Mouse (Mus musculus): ENCODE data around the gene Slc35f4. TPM values are rescaled to one million over a fixed set of nuclear protein-coding genes. Genes with fewer than 3 reads are reported as not detected.

Gene Slc35f4
- polyA plus RNA-seq, 1 experiment from 2014 or later = not detected

DNA sequence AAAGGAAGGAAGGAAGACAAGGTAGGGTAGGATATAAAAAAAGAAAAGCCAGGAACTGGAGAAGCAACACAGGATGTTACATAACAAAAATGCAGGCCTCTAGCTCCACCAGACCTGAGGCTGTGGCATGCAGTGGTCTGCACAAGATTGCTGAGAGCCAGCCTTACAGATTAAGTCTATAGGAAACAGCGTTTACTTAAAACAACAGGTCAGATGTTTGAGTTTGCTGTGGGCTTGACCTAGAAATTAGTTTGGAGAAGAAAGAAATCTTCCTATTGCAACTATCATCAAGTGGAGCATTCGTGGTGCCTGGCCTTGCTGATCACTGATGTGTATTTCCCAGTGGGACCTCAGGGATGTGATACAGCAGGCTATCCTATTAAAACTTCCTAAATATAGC, 64.1 kb downstream of the Slc35f4 start:
- Histone ChIP-seq H3K9me3 (replicated peaks) (no peaks in the 10 kb centered on the region), H3K4me1 (replicated peaks) (no peaks in the 10 kb centered on the region), H3K4me2 (no peak overlapping the region), H3K27ac (replicated peaks) (no peak overlapping the region), H3K4me3 (replicated peaks) (no peak overlapping the region), H3K36me3 (replicated peaks) (no peaks in the 10 kb centered on the region), H3K9ac (no peak overlapping the region), H3K27me3 (no peaks in the 10 kb centered on the region)
- WGBS (ENCODE audit: insufficient replicate concordance) = 34% methylated on average over 2 of the region's 2 CpGs
- no peak for ATAC-seq (ENCODE audit: insufficient read depth)

DNA sequence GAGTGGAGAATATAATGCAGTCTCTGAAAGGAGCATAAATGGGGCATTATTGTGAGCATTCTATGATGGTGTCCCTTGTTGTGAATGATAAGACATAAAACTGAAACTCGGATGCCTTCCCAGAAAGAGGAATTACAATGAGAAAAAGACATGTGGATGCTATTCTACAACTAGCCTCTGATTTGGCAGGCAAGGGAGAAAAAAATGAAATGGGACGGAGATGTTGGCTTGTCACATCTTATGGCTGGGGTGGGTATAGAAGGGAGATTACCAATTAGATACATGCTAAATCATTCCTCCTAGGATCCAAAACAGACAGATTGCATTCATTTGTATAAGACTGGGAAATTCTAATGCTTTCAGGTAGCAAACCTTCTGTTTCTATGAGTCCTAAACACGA, 65.0 kb downstream of the Slc35f4 start:
- Histone ChIP-seq H3K36me3 (replicated peaks) (no peaks in the 10 kb centered on the region), H3K9me3 (replicated peaks) (no peaks in the 10 kb centered on the region), H3K9ac (no peak overlapping the region), H3K4me3 (replicated peaks) (no peak overlapping the region), H3K27ac (replicated peaks) (no peak overlapping the region), H3K4me1 (replicated peaks) (no peaks in the 10 kb centered on the region), H3K4me2 (no peak overlapping the region), H3K27me3 (no peaks in the 10 kb centered on the region)
- ATAC-seq (ENCODE audit: insufficient read depth) = no peak
- 44% methylated on average over 3 of the region's 3 CpGs for WGBS (ENCODE audit: insufficient replicate concordance)

DNA sequence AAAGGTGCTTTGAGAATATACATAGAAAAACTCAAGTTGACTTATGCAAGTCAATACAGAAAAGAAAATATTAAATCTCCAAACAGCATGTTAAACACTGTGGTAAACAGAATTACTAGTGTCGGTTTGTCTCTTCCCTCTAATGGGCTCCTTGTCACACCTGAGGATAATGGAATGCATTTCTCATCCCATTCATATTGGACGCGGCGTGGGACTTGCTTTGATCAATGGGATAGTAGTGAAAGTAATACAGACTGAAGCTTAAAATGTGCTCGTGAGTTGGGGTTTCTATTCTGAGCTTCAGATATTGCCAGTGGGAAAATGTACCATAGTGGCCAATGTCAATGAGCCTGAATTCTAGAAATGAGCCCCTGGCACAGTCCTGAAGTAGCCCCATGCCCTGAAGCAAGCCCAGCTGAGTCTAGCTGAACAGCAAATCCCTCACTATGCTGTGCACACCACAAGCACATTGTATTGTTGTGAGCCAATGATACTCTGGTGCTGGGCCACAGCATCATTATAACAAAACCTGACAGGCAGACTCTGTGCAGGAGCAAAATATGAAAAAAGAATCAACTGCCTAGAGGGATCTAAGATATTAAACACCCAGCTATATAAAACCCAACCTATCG, 71.4 kb downstream of the Slc35f4 start:
- H3K36me3 ChIP-seq (replicated peaks) = no peaks in the 10 kb centered on the region
- H3K9me3 ChIP-seq (replicated peaks) = no peaks in the 10 kb centered on the region
- H3K27ac ChIP-seq (replicated peaks) = no peak overlapping the region
- 76% methylated on average over 6 of the region's 6 CpGs for WGBS (ENCODE audit: insufficient replicate concordance)
- no peak overlapping the region for H3K4me3 ChIP-seq (replicated peaks)
- ATAC-seq (ENCODE audit: insufficient read depth) = no peak
- no peaks in the 10 kb centered on the region for H3K27me3 ChIP-seq
- H3K9ac ChIP-seq = no peak overlapping the region
- no peak overlapping the region for H3K4me2 ChIP-seq
- H3K4me1 ChIP-seq (replicated peaks) = no peaks in the 10 kb centered on the region

DNA sequence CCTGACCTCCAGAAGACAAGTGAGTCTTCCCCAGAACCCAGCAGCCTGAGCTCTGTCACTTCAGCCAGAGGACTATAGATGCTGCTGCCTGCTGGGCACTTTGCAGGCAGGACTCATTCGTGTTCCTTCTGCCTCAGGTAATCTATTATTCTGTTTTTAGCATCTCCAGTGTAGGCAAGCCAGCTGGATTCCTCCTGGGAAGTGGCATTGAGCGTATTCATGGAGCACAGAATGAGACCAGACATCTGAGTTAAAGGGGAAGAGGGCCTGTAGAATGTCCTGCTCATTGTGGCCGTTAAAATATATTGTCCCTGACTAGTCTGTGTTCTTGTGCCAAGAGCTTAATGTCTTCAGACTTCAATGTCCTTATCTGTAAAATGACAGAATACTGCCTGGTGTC, 72.1 kb downstream of the Slc35f4 start:
- H3K9ac ChIP-seq = no peak overlapping the region
- ATAC-seq (ENCODE audit: insufficient read depth) = no peak
- H3K4me2 ChIP-seq = no peak overlapping the region
- H3K36me3 ChIP-seq (replicated peaks) = no peaks in the 10 kb centered on the region
- no peaks in the 10 kb centered on the region for H3K9me3 ChIP-seq (replicated peaks)
- H3K4me3 ChIP-seq (replicated peaks) = no peak overlapping the region
- H3K4me1 ChIP-seq (replicated peaks) = no peaks in the 10 kb centered on the region
- no peaks in the 10 kb centered on the region for H3K27me3 ChIP-seq
- 33% methylated on average over 3 of the region's 3 CpGs for WGBS (ENCODE audit: insufficient replicate concordance)
- H3K27ac ChIP-seq (replicated peaks) = no peak overlapping the region

DNA sequence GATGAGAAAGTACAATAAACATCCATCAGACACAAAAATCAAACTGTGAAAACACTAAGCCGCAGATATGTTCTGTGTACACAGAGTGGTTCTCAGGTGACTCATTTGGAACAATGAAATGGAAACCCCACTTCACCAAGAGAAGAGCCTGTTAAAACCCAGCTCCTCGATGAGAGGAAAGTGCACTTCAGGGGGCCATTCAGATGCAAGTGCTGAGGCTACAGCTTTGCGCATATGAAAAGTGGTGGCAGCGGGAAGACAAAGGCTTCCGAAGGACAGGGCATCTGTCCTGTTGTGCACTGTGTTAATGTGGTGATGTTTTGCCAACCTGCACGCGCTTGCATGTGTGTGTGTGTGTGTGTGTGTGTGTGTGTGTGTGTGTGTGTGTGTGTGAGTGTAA, 78.2 kb downstream of the Slc35f4 start:
- WGBS (ENCODE audit: insufficient replicate concordance) = 42% methylated on average over 7 of the region's 7 CpGs
- Histone ChIP-seq H3K27me3 (no peaks in the 10 kb centered on the region), H3K9ac (no peak overlapping the region), H3K27ac (replicated peaks) (no peak overlapping the region), H3K9me3 (replicated peaks) (no peaks in the 10 kb centered on the region), H3K4me2 (no peak overlapping the region), H3K4me1 (replicated peaks) (no peaks in the 10 kb centered on the region), H3K4me3 (replicated peaks) (no peak overlapping the region), H3K36me3 (replicated peaks) (no peaks in the 10 kb centered on the region)
- no peak for ATAC-seq (ENCODE audit: insufficient read depth)

DNA sequence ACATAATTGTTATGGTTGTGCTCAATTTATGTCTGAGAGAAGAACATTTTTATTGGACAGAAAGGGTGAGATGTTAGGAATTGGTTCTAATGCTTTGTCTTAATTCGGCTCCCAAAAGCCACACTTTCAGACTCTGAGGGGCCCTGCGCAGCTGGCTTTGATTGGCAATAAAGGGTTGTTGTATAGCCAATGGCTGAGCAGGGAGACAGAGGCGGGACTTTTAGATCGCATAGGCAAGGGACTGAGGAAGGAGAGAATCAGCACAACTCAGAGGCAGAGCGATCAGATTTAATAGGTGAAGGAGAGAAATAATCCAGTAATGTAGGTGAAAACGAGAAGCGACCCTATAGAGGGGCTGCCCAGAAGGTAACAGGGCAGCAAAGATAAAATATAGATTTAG, 79.4 kb downstream of the Slc35f4 start:
- no peak for ATAC-seq (ENCODE audit: insufficient read depth)
- H3K9ac ChIP-seq = no peak overlapping the region
- 42% methylated on average over 7 of the region's 7 CpGs for WGBS (ENCODE audit: insufficient replicate concordance)

DNA sequence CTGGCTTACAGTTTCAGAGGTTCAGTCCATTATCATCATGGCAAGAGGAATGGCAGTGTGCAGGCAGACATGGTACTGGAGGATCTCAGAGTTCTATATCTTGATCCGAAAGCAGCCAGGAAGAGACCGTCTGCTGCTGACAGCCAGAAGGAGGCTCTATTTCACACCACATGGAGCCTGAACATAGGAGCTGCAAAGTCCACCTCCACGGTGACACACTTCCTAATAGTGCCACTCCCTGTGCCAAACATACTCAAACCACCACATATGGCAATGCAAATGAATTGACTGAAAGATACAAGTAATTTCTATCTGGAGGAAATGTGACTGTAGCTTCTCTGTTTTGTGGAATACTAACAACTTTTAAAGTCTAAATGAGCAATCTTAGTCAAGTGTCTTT, 89.0 kb downstream of the Slc35f4 start:
- Histone ChIP-seq H3K36me3 (replicated peaks) (no peaks in the 10 kb centered on the region), H3K9ac (no peak overlapping the region), H3K4me3 (replicated peaks) (no peak overlapping the region), H3K9me3 (replicated peaks) (no peaks in the 10 kb centered on the region), H3K27ac (replicated peaks) (no peak overlapping the region), H3K4me2 (no peak overlapping the region), H3K27me3 (no peaks in the 10 kb centered on the region), H3K4me1 (replicated peaks) (no peaks in the 10 kb centered on the region)
- WGBS (ENCODE audit: insufficient replicate concordance) = 73% methylated on average over 3 of the region's 3 CpGs
- no peak for ATAC-seq (ENCODE audit: insufficient read depth)

More for the DNA sequence above, 79.4 kb downstream of the Slc35f4 start:
- no peak overlapping the region for H3K4me2 ChIP-seq
- no peaks in the 10 kb centered on the region for H3K36me3 ChIP-seq (replicated peaks)
- no peak overlapping the region for H3K4me3 ChIP-seq (replicated peaks)
- H3K4me1 ChIP-seq (replicated peaks) = no peaks in the 10 kb centered on the region
- no peaks in the 10 kb centered on the region for H3K27me3 ChIP-seq
- no peaks in the 10 kb centered on the region for H3K9me3 ChIP-seq (replicated peaks)
- no peak overlapping the region for H3K27ac ChIP-seq (replicated peaks)

DNA sequence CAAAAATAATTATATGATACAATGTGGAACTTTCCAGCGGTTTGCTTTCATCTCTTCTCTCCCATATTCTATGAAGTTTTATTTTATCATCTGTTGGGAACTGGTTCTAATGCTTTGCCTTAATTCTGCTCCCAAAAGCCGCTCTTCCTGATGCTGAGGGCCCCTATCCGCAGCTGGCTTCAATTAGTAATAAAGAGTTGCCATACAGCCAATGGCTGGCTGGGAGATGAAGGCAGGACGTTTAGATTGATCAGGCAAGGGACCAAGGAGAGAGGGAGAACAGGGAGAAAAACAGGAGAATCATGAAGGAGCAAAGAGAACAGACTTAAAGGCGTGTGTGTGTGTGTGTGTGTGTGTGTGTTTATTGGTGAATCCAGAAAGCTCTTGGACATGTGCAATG, 94.0 kb downstream of the Slc35f4 start:
- Histone ChIP-seq H3K9me3 (replicated peaks) (no peaks in the 10 kb centered on the region), H3K27me3 (no peaks in the 10 kb centered on the region), H3K4me1 (replicated peaks) (no peaks in the 10 kb centered on the region), H3K4me2 (no peak overlapping the region), H3K4me3 (replicated peaks) (no peak overlapping the region), H3K36me3 (replicated peaks) (no peaks in the 10 kb centered on the region), H3K27ac (replicated peaks) (no peak overlapping the region), H3K9ac (no peak overlapping the region)
- ATAC-seq (ENCODE audit: insufficient read depth) = no peak
- WGBS (ENCODE audit: insufficient replicate concordance) = 58% methylated on average over 5 of the region's 5 CpGs

DNA sequence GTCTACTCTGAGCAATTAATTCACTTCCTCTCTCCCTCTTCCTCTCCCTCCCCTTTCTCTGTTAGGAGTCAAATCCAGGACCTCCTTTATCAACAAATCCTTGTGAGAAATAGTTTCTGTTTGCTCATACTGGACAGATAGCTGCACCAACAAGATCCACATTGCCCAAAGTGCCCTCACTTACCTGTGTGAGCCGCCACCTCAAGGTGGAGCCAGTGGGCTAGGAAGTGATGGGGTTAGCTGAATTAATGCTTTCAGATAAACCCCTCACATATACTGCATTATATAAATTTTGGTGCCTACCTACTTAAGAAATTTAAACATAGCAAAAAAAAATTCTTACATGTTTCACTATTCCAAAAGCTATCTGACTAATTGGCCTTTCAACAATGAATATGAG, 133.4 kb downstream of the Slc35f4 start:
- WGBS (ENCODE audit: insufficient replicate concordance) = 25% methylated on average over 1 of the region's 1 CpGs
- ATAC-seq (ENCODE audit: insufficient read depth) = no peak
- no peak overlapping the region for H3K4me3 ChIP-seq (replicated peaks)

DNA sequence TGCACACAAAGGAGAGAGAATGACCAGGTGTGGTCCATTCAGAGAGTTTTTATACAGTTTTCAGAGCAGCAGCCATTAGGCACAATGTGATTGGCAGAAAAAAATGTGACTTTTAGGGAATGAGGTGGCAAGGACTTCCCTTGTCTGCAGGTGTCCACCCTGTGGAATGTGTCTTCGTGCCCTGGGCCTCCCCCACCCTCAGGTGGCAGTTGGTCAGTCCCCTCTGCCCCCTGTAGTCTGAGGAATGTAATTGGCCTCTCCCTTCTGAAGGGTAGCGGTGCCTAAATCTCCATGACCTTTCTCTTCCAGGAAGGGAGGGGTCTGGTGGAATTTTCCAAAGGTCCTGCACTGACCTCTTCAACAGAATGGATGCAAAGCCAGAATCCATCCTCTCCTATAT, 163.7 kb downstream of the Slc35f4 start:
- no peaks in the 10 kb centered on the region for H3K27me3 ChIP-seq

More for the DNA sequence above, 133.4 kb downstream of the Slc35f4 start:
- no peaks in the 10 kb centered on the region for H3K4me1 ChIP-seq (replicated peaks)
- no peaks in the 10 kb centered on the region for H3K36me3 ChIP-seq (replicated peaks)
- no peaks in the 10 kb centered on the region for H3K9me3 ChIP-seq (replicated peaks)
- no peak overlapping the region for H3K4me2 ChIP-seq
- no peak overlapping the region for H3K9ac ChIP-seq
- no peaks in the 10 kb centered on the region for H3K27me3 ChIP-seq
- H3K27ac ChIP-seq (replicated peaks) = no peak overlapping the region

DNA sequence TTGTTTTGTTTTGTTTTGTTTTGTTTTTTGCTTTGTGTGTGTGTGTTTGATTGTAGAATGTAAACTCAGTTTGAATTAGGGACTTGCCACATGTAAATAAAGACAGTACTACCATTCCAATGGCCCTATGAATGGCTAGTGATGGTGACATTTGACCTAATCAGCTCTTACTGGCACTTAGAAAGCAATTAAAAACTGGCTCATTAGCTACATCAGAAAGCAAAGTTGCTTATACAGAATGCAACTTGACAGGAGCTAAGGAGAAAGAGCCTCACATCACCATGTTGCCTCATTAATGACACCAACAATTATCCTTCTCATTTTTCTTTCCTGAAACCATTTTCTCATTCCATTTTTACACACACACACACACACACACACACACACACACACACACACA, 170.3 kb downstream of the Slc35f4 start:
- Histone ChIP-seq H3K9ac (no peak overlapping the region), H3K4me3 (replicated peaks) (no peak overlapping the region), H3K27ac (replicated peaks) (no peak overlapping the region), H3K27me3 (no peaks in the 10 kb centered on the region), H3K4me1 (replicated peaks) (no peaks in the 10 kb centered on the region), H3K9me3 (replicated peaks) (no peaks in the 10 kb centered on the region), H3K4me2 (no peak overlapping the region), H3K36me3 (replicated peaks) (no peaks in the 10 kb centered on the region)
- no peak for ATAC-seq (ENCODE audit: insufficient read depth)

More for the DNA sequence above, 163.7 kb downstream of the Slc35f4 start:
- no peak for ATAC-seq (ENCODE audit: insufficient read depth)
- no peaks in the 10 kb centered on the region for H3K4me1 ChIP-seq (replicated peaks)
- H3K36me3 ChIP-seq (replicated peaks) = no peaks in the 10 kb centered on the region
- WGBS (ENCODE audit: insufficient replicate concordance) = 44% methylated on average over 2 of the region's 2 CpGs
- H3K9me3 ChIP-seq (replicated peaks) = no peaks in the 10 kb centered on the region
- H3K9ac ChIP-seq = no peak overlapping the region
- H3K27ac ChIP-seq (replicated peaks) = no peak overlapping the region
- H3K4me2 ChIP-seq = no peak overlapping the region
- no peak overlapping the region for H3K4me3 ChIP-seq (replicated peaks)

DNA sequence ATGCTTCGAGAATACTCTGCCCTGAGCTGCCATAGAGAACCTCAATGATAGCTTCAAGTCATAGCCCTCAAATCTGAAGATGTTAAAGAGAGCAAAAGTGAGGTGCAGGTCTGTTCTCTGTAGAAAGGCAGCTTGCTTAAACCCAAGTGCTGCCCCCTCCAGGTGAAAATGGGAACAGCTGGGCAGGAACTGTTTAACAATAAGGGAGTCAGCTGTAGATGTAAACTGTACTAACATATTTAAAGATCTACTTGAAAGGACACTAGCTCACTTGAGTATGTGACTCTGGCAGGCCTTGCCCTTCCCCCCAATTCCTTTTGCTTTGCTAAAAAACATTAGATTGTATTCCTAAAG, 177.0 kb downstream of the Slc35f4 start:
- no peak for ATAC-seq (ENCODE audit: insufficient read depth)
- no peaks in the 10 kb centered on the region for H3K4me1 ChIP-seq (replicated peaks)
- WGBS (ENCODE audit: insufficient replicate concordance) = 30% methylated on average over 1 of the region's 1 CpGs
- no peak overlapping the region for H3K4me3 ChIP-seq (replicated peaks)
- H3K27me3 ChIP-seq = no peaks in the 10 kb centered on the region
- H3K36me3 ChIP-seq (replicated peaks) = no peaks in the 10 kb centered on the region
- H3K9me3 ChIP-seq (replicated peaks) = no peaks in the 10 kb centered on the region
- H3K9ac ChIP-seq = no peak overlapping the region
- H3K4me2 ChIP-seq = no peak overlapping the region
- H3K27ac ChIP-seq (replicated peaks) = no peak overlapping the region
